Mouse (Mus musculus): ENCODE results near the gene Kctd11.

DNA sequence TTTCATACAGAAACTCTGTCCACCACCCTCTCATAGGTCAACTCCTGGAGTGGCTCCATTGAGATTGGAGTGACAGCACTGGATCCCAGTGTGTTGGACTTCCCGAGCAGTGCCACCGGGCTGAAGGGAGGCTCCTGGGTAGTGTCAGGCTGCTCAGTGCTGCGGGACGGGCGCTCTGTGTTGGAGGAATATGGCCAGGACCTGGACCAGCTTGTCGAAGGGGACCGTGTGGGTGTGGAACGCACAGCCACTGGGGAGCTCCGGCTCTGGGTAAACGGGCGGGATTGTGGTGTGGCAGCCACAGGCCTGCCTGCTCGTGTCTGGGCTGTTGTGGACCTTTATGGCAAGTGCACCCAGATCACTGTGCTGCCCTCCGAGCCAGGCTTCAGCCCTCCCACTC is 21.8 kb upstream of the Kctd11 start:
- no peak for TF ChIP-seq POLR2A (IDR thresholded peaks at IDR 0.05; ENCODE audit: insufficient read depth, low read depth, low read length)
- no peak for TF ChIP-seq CTCF (IDR thresholded peaks at IDR 0.05)
